Mouse (Mus musculus) brain, embryonic 14.5 days (tissue): ENCODE data around the gene Grip1.

Experiments
- CTCF ChIP-seq: fragments of 200-500 bp; IDR thresholded peaks from 2 replicates; pipeline ENCODE4 v1.5.1; 2012; ENCODE audit warnings: inconsistent platforms, mild to moderate bottlenecking, moderate library complexity, borderline replicate concordance; ENCODE audit not compliant: insufficient read depth, insufficient read length; ENCODE audit errors: extremely low read depth
- POLR2A ChIP-seq: fragments of 200-500 bp; IDR thresholded peaks from 2 replicates; pipeline ENCODE4 v1.6.1; 2012; ENCODE audit warnings: mild to moderate bottlenecking, inconsistent platforms, borderline replicate concordance; ENCODE audit not compliant: poor library complexity, insufficient read depth, insufficient read length, severe bottlenecking; ENCODE audit errors: extremely low read depth

DNA sequence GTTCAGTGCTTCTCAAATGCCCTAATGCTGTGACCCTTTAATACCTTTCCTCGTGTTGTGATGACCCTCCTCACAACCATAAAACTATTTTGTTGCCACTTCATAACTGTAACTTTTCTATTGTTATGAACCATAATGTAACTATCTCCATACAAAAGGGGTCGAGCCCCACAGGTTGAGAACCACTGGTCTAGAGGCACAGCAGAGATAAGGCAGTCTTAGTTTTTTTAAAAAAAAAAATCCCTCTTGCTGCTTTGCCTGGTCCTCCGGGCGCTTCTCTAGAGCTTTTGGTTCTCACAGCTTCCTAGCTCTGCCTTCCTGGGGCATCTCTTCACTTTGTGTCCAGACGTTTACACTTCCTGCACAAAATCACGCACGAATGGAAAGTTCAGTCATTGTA, 155.4 kb downstream of the Grip1 start:
- TF ChIP-seq CTCF = no peak
- no peak for TF ChIP-seq POLR2A
